Mouse (Mus musculus): ENCODE results near the gene Olfr395. TPM values are rescaled to one million over a fixed set of nuclear protein-coding genes. Genes with fewer than 3 reads are reported as not detected.

Olfr395 gene
- polyA plus RNA-seq (2014; fragmentation: Illumina TruSeq; extraction: RNeasy Lipid Tissue Mini Kit (QIAGEN cat#74804)), result not detected

GRCm38 (mm10) chr11:73909199-73909598, at the start of gene Olfr395:
TSS of gene Olfr395 (minus strand) at chr11:73909299.

GRCm38 (mm10) chr11:73936377-73936776, 27.3 kb upstream of the Olfr395 start, which contains the start of gene Olfr23:
TSS of gene Olfr23 (plus strand) at chr11:73936677.

GRCm38 (mm10) chr11:73890671-73891070, 18.4 kb downstream of the Olfr395 start, which contains the start of gene Olfr394:
TSS of gene Olfr394 (minus strand) at chr11:73890771.

Other genes starting within 250 kb of the Olfr395 start
- gene Zfp735, start 220.5 kb downstream of the Olfr395 start, polyA plus RNA-seq (2014; fragmentation: Illumina TruSeq; extraction: RNeasy Lipid Tissue Mini Kit (QIAGEN cat#74804)), result 8.8 TPM
- gene Olfr389, start 128.6 kb downstream of the Olfr395 start, polyA plus RNA-seq (2014; fragmentation: Illumina TruSeq; extraction: RNeasy Lipid Tissue Mini Kit (QIAGEN cat#74804)), result not detected
- gene Olfr390, start 126.3 kb downstream of the Olfr395 start, polyA plus RNA-seq (2014; fragmentation: Illumina TruSeq; extraction: RNeasy Lipid Tissue Mini Kit (QIAGEN cat#74804)), result not detected
- not detected for gene Olfr391-ps, start 106.2 kb downstream of the Olfr395 start, polyA plus RNA-seq (2014; fragmentation: Illumina TruSeq; extraction: RNeasy Lipid Tissue Mini Kit (QIAGEN cat#74804))
- gene Olfr392, start 92.2 kb downstream of the Olfr395 start, polyA plus RNA-seq (2014; fragmentation: Illumina TruSeq; extraction: RNeasy Lipid Tissue Mini Kit (QIAGEN cat#74804)), result not detected
- gene Olfr393, start 57.8 kb downstream of the Olfr395 start, polyA plus RNA-seq (2014; fragmentation: Illumina TruSeq; extraction: RNeasy Lipid Tissue Mini Kit (QIAGEN cat#74804)), result not detected
- not detected for gene Olfr394, start 18.5 kb downstream of the Olfr395 start, polyA plus RNA-seq (2014; fragmentation: Illumina TruSeq; extraction: RNeasy Lipid Tissue Mini Kit (QIAGEN cat#74804))
- not detected for gene Olfr23, start 27.4 kb upstream of the Olfr395 start, polyA plus RNA-seq (2014; fragmentation: Illumina TruSeq; extraction: RNeasy Lipid Tissue Mini Kit (QIAGEN cat#74804))
- gene Olfr397, start 51.5 kb upstream of the Olfr395 start, polyA plus RNA-seq (2014; fragmentation: Illumina TruSeq; extraction: RNeasy Lipid Tissue Mini Kit (QIAGEN cat#74804)), result not detected
- gene Olfr398, start 81.1 kb upstream of the Olfr395 start, polyA plus RNA-seq (2014; fragmentation: Illumina TruSeq; extraction: RNeasy Lipid Tissue Mini Kit (QIAGEN cat#74804)), result not detected
- gene Olfr139, start 147.3 kb upstream of the Olfr395 start, polyA plus RNA-seq (2014; fragmentation: Illumina TruSeq; extraction: RNeasy Lipid Tissue Mini Kit (QIAGEN cat#74804)), result not detected
- gene Olfr399, start 147.3 kb upstream of the Olfr395 start, polyA plus RNA-seq (2014; fragmentation: Illumina TruSeq; extraction: RNeasy Lipid Tissue Mini Kit (QIAGEN cat#74804)), result not detected
- 7.3 TPM for gene Zfp616, start 160.7 kb upstream of the Olfr395 start, polyA plus RNA-seq (2014; fragmentation: Illumina TruSeq; extraction: RNeasy Lipid Tissue Mini Kit (QIAGEN cat#74804))
- gene Olfr401, start 204.4 kb upstream of the Olfr395 start, polyA plus RNA-seq (2014; fragmentation: Illumina TruSeq; extraction: RNeasy Lipid Tissue Mini Kit (QIAGEN cat#74804)), result not detected
- gene Olfr402, start 244.2 kb upstream of the Olfr395 start, polyA plus RNA-seq (2014; fragmentation: Illumina TruSeq; extraction: RNeasy Lipid Tissue Mini Kit (QIAGEN cat#74804)), result not detected

All from ovary, adult 10 weeks (tissue).